Mouse (Mus musculus) gastrocnemius, postnatal 36 days (tissue): ENCODE data around the gene Miip. TPM values are rescaled to one million over a fixed set of nuclear protein-coding genes. Genes with fewer than 3 reads are reported as not detected.
"Not testable (repeated sequence)": the region's sequence is repeated elsewhere in the genome, so short reads cannot be mapped to it uniquely, and the experiment has no call there.

ENCODE experiments used
- DNase-seq, 2 experiments: peaks; one replicate each; pipeline ENCODE4 v3.0.0; 2022
- intact Hi-C: fragments of 180-260 bp; cut with DNase I; formaldehyde crosslinking; loops from one replicate; pipeline ENCODE4 v1.15.1; 2025
- total RNA-seq, 2 experiments: library from RNA; stranded (reverse); gene quantifications; 2 replicates each; pipeline ENCODE4 v1.2.3; 2021

The Miip gene
- total RNA-seq, 2 experiments from 2014 or later = 4.0 to 6.3 TPM

DNA sequence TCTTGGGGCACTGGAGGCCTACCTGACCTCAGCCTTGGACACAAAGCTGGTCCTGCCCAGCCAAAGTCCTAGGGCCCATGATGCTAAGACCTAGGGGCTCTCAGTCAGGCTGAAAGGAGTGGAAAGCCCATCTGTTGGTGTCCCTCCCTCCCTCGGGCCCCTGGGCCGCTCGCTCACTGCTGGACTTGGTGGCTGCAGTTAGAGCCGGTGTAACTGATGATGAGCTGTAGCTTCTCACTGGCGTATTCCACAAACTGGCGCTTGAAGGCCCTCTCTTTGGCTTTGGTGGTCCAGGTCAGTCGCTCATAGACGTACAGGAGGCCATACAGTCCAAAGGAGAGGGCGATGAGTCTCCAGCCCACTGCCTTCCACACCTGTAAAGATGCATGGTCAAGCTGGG, 9.9 kb upstream of the Miip start:
- intact Hi-C loops = no loop called here
- no peak for DNase-seq

DNA sequence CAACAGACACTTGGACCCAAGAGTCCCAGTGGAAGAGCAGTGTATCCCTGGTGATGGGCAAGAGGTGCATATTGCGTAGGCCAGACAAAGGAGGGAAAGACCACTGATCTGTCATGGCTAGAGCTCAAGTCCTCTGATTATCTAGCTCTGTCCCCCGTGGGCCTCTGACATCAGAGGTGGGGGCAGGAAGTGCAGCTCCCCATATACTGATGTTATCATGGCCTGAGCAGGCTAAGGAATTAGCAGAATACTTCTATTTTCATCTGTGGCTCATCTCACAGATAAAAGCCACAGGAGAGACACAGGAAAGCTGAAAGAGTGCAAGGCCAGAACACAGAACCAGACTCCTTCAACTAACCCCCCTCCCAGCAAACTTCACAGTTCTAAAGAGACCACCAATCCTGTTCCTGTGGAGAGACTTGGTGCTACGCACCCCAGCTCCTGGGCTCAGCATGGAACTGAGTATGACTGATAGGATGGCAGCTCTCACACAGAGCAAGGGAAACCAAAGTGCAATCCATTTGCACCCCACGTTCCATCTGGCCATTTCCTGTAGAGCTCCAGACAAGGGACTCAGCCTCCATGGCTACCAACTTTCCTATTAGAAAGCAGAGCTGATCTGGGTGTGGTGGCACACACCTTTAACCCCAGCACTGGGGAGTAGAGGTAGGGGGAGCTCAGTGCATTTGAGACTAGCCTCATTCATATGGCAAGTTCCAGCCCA, 7.4 kb upstream of the Miip start:
- no peak for DNase-seq
- intact Hi-C loops = no loop called here

DNA sequence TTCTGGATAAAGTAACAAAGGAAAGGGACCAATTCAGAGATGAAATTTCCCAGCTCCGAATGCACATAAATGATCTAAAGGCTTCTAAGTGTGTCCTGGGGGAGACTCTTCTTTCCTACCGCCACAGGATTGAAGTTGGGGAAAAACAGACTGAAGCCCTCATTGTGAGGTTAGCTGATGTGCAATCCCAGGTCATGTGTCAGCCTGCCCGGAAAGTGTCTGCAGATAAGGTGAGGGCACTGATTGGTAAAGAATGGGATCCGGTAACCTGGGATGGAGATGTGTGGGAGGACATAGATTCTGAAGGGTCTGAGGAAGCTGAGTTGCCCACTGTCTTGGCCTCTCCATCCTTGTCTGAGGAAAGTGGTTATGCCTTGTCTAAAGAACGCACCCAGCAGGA, 622 bp upstream of the Miip start:
- intact Hi-C loops = no loop called here
- DNase-seq = no peak

DNA sequence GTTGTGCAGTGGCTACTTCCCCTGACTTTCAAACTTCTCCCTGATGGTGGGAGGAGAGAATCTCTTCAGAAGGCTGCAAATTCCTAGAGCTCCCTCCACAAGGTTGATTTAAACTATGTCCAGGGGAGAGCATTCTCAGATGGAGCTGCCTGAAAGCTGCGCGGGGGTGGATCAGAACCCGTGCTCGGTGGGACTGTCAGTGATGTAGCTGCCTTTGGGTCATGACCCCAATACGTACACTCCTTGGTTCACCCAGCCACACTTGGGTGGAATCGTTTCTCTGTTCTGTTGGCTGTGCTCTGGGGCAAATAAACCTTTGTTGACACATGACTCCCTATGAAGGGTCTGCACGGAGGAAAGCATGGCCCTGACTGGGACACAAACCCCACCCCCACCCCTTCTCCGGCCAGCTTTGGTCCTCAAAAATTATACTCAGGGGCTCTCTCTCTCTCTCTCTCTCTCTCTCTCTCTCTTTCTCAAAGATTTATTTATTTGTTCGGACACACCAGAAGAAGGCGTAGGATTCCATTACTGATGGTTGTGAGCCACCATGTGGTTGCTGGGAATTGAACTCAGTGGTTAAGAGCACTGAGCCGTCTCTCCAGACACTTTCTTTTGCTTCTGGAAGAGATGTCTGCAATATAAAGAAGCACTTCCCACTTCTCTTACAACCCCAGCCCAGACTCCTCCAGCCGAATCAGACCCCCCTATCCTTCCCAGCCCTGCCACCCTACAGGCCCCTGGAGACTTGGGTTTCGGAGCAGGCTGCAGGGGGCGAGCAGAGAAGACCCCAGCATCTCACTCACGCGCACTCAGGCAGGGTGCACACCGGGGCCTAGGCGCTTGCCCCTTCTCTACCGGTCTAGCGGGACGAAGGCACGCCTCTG, 810 bp downstream of the Miip start:
- no peak for DNase-seq
- intact Hi-C loops = no loop called here

DNA sequence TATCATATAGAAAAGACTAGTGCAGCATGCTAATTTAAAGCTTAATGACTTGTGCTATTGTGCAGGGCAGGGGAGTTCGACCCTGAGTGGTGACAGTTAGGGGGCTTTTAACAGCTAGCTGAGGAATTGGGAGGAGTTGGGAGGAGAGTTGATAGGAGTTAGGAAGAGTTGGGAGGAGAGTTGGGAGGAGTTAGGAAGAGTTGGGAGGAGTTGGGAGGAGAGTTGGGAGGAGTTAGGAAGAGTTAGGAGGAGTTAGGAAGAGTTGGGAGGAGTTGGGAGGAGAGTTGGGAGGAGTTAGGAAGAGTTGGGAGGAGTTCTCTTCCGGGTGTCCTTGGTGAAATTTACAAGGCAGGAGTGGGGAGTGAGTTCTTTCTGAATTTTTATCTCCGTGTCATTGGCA, 1.8 kb downstream of the Miip start:
- DNase-seq, intact Hi-C loops: not testable (repeated sequence)

DNA sequence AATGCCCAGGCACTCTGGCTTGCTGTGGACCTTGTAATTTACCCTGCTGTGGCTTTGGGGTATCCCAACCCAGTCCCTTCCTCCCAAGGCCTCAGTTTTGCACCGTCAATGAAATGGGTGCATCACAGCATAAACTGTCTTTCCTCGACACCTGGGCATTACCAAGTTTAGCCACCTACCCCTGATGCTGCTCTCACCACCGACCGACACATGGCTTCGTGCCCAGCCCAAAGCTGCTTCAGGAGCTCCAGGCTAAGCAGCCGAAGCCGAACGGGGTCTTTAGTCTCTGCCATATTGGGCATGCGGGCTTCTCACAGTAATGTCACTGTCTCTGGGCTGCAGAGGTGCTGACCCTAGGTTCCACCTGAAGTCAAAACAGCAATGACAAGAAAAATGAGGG, 2.6 kb downstream of the Miip start:
- intact Hi-C loops = no loop called here
- DNase-seq = no peak

DNA sequence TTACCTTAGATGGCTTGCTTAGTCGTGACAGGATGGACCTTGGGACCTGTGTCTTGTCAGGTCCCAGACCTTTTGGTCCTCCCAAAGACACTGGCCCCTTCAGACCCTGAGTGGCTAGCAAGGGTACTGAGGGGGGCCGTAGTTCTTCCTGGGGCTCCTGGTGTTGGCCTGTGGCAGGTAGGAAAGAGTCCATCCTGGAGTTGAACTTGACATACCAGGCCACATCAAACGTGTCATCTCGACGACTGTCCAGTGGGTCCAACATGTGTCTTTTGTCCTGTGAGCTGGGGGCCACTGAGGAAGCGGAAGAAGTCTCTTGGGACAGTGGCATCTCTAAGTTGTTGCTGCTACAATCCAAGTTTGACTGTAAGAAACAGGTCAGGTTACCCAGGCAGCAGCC, 3.0 kb downstream of the Miip start:
- DNase-seq = no peak
- intact Hi-C loops = no loop called here

DNA sequence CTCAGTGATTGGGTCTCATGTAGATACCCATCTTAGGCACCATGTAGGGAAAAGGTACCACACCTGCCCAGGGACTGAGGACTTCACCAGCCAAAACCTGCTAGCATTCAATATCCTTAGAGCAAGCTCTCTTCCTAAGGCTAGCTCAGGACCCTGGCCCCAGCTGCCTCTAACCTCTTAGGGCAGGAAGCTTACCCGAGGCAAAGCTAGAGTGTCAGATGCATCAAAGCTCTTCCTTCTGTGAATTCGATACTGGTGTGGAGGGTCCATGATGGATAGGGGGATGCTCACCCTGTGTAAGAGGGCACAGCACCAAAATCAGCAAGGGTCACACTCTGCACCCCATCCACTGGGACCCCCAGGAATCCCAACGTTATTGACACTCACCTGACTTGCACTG, 6.6 kb downstream of the Miip start:
- no peak for DNase-seq
- intact Hi-C loops = no loop called here

DNA sequence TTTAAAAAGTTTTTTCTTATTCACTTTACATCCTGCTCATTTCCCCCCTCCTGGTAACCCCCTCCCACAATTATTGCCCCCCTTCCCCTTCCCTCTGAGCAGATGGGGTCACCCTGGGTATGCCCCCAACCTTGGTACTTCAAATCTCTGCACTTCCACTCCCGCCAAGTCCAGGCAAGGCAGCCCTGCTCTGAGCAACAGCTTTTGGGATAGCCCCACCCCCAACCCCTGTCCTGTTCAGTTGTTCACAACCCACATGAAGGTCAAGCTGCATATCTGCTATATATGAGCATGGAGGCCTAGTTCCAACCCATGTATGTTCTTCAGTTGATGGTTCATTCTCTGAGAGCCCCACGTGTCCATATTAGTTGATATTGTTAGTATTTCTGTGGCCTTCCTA, 17.8 kb downstream of the Miip start:
- intact Hi-C loops = no loop called here
- no peak for DNase-seq

DNA sequence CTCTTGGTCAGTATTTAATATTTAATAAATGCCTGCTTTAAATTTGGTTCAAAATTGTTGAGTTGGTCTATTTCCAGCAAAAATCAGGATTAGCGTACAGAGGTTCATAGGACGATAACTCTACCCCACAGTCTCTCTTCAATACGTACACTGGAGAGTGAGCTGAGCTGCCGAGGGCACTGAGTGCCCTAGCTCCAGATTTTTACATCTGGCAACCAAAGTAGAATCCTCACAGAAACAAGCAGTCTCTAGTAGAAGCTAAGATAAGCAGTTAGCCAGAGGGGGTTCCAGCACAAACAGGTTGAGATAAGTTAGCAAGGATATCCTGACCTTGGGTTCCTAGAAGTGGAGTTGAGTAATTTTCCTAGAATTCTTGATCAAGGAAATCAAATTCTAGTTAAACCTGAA, 20.0 kb downstream of the Miip start:
- DNase-seq = no peak
- intact Hi-C loops = no loop called here

DNA sequence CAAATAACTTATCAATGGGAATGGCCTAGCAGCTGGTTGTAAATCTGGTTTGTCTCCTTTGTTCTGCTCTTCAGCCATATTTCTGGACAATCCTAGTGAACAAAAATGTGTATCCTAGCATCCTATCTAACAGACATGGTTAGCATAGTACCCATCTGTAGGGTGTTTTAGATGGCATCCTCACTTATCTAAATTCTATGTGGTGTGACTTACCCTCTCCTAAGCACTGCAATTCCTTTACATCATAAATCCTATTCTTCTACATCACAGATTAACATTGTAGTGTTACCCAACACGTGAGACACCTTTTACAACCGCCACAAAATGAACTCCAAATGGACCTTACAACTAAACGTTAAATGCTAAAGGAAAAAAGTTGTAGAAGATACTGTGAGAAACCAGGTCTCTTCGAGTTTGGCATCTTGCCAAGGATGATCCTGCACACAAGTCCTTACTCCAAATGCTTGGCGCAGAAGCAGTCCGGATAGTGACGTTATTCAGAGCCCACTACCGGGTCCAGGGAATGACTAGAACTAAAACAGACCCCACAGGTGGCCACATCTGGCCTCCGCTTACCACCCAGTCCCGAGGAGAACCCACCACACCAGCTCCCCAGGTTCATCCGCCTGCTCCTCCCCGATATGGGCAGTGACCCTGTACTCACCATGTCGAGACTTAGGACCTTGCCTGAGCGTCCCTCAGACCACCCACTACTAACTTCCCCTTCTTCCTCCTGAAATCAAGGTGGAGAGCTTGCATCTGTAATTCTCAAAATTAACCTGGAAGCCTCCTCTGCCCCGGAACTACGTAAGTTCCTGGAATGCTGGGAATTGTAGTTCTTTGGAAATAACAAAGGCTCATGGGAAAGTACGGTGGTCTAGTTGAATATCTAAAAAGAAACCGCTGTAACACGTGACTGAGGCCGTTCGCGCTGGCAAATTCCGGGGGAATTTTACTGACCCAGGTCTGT, 20.7 kb downstream of the Miip start, which contains the start of gene Zfp933:
Gene Zfp933, minus strand, starts transcription at position 753 of the 970 bp plus-strand sequence.
- DNase-seq = peak; percentile 34 to 46
- intact Hi-C loops = no loop called here

DNA sequence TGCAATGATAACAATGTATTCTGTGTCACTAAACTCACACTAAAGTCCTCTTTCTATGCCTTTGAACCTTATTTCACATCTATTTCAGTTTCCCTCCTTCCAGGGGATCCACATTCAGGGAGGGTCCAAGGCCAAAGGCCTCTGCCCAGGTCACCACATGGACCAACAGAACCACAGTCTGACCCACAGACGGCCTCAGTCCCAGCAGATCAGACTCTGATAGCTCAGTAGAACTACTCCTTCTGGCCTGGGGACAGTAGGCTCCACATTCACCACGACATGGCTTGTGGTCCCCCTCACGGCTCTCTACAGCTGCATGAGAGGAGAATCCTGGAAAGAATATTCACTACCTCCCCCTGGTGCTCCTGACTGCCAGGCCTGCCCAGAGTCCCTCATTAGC, 25.7 kb downstream of the Miip start:
- intact Hi-C loops = no loop called here
- DNase-seq = no peak

DNA sequence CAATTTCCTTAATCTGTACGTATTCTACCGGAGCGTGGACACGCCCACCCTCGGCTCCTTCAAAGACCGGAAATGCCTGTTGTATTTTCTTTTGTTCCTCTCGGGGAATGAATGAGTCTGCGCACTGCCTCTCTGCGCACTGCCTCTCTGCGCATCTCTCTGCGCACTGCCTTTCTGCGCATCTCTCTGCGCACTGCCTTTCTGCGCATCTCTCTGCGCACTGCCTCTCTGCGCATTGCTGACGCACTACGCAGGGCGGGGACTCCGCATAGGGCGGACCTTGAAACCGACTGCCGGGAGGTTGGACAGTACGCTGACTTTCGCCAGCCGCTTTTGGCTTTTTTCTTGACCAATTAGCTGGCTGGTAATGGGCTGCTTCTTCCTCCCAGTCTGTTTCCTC, 29.3 kb downstream of the Miip start:
- intact Hi-C loops = not testable (repeated sequence)
- peak; percentile 13 to 63 for DNase-seq

DNA sequence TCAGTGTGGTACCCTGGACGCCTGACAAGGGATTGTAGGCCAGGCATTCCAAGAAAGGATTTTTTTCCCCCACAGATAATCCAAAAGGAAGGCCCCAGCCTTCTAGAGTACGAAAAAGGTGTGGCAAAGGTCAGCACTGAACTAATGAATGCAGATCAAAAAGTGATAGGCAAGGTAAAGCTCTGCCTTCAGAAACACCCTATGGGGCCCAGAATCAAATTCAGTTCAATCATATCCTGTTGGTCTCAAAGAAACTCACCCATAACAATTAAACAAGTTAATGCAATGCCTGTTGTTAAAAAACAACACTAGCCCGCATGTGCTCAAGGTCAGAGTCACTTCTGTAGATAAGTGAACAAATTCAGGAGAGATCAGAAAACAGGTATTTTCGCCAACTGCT, 44.2 kb downstream of the Miip start:
- intact Hi-C loops = no loop called here

DNA sequence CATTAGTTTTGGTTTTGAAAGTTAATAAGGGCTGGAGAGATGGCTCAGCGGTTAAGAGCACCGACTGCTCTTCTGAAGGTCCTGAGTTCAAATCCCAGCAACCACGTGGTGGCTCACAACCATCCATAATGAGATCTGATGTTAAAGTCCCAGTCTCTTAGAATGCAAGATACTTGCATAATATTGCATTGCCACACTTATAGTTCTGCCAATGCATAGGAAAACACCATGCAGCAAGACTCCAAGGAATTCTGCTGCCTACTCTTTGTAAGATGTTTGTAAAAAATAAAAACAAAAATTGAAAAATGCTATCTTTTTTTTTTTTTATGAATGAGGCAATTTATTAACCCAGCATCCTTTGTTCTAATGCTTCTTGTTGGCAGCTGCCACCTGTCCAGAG, 47.2 kb downstream of the Miip start:
- intact Hi-C loops, DNase-seq: not testable (repeated sequence)

More for the DNA sequence above, 44.2 kb downstream of the Miip start:
- no peak for DNase-seq

DNA sequence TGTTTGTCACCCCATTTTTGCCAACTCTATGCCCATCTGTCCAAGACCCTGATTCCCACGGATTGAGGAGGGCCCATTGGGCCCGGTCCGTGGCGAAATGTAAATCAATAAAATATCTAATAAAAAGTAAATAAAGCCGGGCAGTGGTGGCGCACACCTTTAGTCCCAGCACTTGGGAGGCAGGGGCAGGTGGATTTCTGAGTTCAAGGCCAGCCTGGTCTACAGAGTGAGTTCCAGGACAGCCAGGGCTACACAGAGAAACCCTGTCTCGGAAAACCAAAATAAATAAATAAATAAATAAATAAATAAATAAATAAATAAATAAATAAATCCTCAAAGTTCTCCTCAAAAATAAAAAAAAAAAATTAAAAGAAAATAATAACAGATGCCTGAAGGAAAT, 49.0 kb downstream of the Miip start:
- intact Hi-C loops = not testable (repeated sequence)

DNA sequence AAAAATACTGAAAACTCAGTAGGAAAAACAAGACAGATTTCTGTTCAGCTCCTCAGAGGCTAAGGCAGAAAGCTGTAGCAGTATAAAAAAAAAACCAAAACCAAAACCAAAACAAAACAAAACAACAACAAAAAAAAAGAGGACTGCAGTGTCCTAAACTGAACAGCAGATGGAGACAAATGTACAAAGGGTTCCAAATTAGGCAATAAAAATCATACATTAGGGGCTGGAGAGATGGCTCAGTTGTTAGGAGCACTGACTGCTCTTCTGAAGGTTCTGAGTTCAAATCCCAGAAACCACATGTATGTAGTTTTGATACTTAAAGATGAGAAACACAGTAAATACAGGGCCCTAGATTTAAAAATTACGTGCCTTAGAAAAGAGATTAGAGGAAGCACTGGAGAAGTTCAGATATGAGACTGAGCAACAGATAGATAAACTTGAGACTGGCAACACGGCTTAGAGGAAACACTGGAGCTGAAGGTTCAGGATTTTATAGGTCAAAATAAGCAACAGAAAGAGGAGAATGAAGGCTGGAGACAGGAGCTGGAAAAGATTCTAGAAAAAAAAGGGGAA, 53.9 kb downstream of the Miip start:
- intact Hi-C loops = no loop called here
- DNase-seq = no peak

More for the DNA sequence above, 49.0 kb downstream of the Miip start:
- DNase-seq = not testable (repeated sequence)

DNA sequence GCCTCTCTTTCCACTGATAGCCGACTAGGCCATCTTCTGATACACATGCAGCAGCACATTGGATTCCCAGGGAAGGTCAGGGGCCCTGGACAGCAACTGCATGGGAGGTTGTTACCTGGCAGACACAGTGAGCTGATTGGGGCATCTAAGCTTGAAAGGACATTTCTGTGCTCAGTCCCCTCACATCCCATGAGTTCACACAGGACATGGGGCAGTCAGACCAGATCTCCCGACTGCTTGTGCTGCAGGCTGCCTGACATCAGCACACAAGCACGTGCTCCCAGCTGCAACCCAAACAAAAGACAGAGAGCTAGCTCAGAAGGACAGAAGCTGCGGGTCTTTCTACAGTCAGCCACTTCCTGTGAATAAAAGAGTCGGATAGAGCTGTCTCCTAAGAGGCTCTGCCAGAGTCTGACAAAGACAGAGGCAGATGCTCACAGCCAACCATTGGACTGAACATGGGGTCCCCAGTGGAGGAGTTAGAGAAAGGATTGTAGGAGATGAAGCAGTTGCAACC, 55.3 kb downstream of the Miip start:
- no peak for DNase-seq
- intact Hi-C loops = no loop called here
